Mouse (Mus musculus) liver, embryonic 11.5 days (tissue): Measurements from ENCODE around the gene Slc19a1. TPM values are rescaled to one million over a fixed set of nuclear protein-coding genes. Genes with fewer than 3 reads are reported as not detected.
A peak's percentile ranks its signal among the peaks of the same experiment; 100 is the strongest.

Source experiments
- ATAC-seq: fragments of 200-750 bp; cut with Nextera tagmentation; replicated peaks from 2 replicates; pipeline ENCODE4 v1.8.0; 2017; ENCODE audit warnings: moderate number of reproducible peaks, mild to moderate bottlenecking, moderate TSS enrichment, moderate library complexity; ENCODE audit not compliant: low FRiP score
- DNase-seq: peaks from one replicate; pipeline ENCODE4 v3.0.0-alpha.2; 2017; ENCODE audit warnings: low spot score
- H3K27ac ChIP-seq: fragments of 300-500 bp; sonication (generic); 2 replicates; pipeline ENCODE4 v1.5.1; 2014; ENCODE audit warnings: mild to moderate bottlenecking, low read depth, low read length, control low read depth
- H3K27me3 ChIP-seq: fragments of 300-500 bp; sonication (generic); replicated peaks from 2 replicates; pipeline ENCODE4 v1.6.1; 2014; ENCODE audit warnings: low read length, mixed read lengths; ENCODE audit not compliant: control insufficient read depth, insufficient read depth
- H3K36me3 ChIP-seq: fragments of 300-500 bp; sonication (generic); 2 replicates; pipeline ENCODE4 v1.6.1; 2014; ENCODE audit warnings: mild to moderate bottlenecking, low read length, moderate library complexity, mixed read lengths; ENCODE audit not compliant: control insufficient read depth, insufficient read depth
- H3K4me1 ChIP-seq: fragments of 300-500 bp; sonication (generic); replicated peaks from 2 replicates; pipeline ENCODE4 v1.6.1; 2014; ENCODE audit warnings: low read length, mixed read lengths; ENCODE audit not compliant: control insufficient read depth, insufficient read depth
- H3K4me2 ChIP-seq: fragments of 300-500 bp; sonication (generic); 2 replicates; pipeline ENCODE4 v1.6.1; 2014; ENCODE audit warnings: mild to moderate bottlenecking, control low read depth, moderate library complexity
- H3K4me3 ChIP-seq: fragments of 300-500 bp; sonication (generic); 2 replicates; pipeline ENCODE4 v1.5.1; 2014; ENCODE audit warnings: low read depth, low read length, control low read depth
- H3K9ac ChIP-seq: fragments of 300-500 bp; sonication (generic); 2 replicates; pipeline ENCODE4 v1.6.1; 2014; ENCODE audit warnings: low read depth, low read length, control low read depth
- H3K9me3 ChIP-seq: fragments of 300-500 bp; sonication (generic); 2 replicates; pipeline ENCODE4 v1.6.1; 2016; ENCODE audit warnings: low read length, inconsistent platforms, mixed read lengths; ENCODE audit not compliant: control insufficient read depth
- WGBS: fragments of 180-500 bp; shearing (Covaris S2); extraction: QIAGEN DNeasy Blood & Tissue Kit; methylation state at CpG from one replicate; pipeline ENCODE4 v1.1.7; 2014; 5-methylcytosine and 5-hydroxymethylcytosine counted together
- polyA plus RNA-seq: library from polyadenylated mRNA; unstranded; fragments of >200 nt; fragmentation: Nextera tagmentation; extraction: Ambion mirVana; gene quantifications from 2 replicates; pipeline ENCODE4 v1.2.1, GENCODE M21; 2014

Slc19a1 gene
- polyA plus RNA-seq, 1 experiment from 2014 or later = 57.1 TPM

DNA sequence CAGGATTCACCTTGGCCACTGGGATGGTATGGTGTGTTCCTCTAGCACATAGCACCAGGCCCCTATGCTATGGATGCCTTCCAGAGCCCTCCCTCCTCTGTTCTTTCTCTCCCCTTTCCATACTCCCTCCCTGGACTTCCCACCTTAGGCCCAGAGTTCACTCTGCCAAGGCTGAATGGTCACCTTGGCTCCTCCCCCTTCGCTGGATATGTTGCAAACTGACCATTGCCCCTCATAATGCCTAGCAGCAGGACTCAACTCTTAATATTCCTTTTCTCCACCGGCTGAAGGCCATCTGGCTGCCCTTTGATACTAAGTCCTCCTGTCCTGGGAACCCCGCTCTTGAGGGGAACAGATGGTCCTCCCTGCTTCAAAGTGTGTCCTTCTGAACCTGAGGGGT is 5.1 kb upstream of the Slc19a1 start:
- no peaks in the 10 kb centered on the region for H3K27me3 ChIP-seq
- H3K9me3 ChIP-seq = no peaks in the 10 kb centered on the region
- H3K4me3 ChIP-seq = no peak overlapping the region
- no peaks in the 10 kb centered on the region for H3K4me1 ChIP-seq
- no peak overlapping the region for H3K27ac ChIP-seq
- DNase-seq = no peak
- H3K9ac ChIP-seq = no peak overlapping the region
- no peak overlapping the region for H3K4me2 ChIP-seq
- WGBS = 68% methylated on average over 3 of the region's 3 CpGs
- no peak for ATAC-seq
- H3K36me3 ChIP-seq = no peaks in the 10 kb centered on the region

DNA sequence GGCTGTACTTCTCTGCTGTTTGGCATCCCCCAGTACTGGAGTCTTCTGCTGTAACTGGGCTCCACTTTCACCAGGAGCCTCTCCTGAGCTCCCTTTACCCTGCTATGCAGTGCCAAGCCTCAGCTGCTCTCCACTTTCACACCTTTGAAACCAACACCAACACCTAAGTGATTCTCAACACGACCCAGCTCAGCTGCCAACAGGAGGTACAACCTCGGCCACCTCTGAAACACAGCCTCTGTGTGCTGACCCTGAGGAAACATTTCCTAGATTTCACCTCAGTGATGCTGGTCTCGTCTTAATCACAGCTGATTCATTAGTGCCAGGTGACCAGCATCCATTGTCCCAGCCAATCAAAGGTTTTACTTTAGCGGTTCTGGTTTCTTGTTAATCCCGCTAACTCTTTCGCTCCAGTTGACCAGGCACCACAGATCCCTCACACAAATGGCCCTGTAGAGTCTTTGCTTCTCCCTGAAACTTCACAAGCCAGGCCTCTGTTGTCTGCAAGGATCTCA is 3.2 kb upstream of the Slc19a1 start:
- no peak overlapping the region for H3K4me2 ChIP-seq
- no peak overlapping the region for H3K9ac ChIP-seq
- no peak overlapping the region for H3K4me3 ChIP-seq
- no peak for ATAC-seq
- H3K36me3 ChIP-seq = no peaks in the 10 kb centered on the region
- no peaks in the 10 kb centered on the region for H3K4me1 ChIP-seq
- no peaks in the 10 kb centered on the region for H3K27me3 ChIP-seq
- no peaks in the 10 kb centered on the region for H3K9me3 ChIP-seq
- H3K27ac ChIP-seq = no peak overlapping the region
- no peak for DNase-seq
- WGBS = 70% methylated on average over 6 of the region's 6 CpGs

DNA sequence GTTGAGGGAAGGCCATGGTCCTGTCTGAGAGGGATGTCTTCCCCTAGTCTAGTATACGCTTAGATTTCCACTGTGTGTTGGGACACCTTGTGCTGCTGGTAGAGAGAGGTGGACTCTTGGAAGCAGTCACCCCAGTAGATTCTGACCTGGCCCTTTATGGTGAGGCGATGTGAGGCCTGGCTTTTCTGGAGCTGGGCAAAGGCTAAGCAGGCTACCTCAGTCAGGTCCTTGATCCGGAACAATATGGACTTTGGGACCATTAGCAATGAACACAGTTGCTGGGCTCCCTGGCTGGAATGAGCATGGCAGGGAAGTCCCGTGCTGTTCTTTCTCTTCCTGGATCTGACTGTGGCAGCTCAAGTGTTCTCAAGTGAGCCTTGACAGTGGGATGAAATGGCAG is 2.3 kb upstream of the Slc19a1 start:
- H3K4me2 ChIP-seq = no peak overlapping the region
- no peak overlapping the region for H3K27ac ChIP-seq
- DNase-seq (no peak), ATAC-seq (no peak)
- H3K9me3 ChIP-seq = no peaks in the 10 kb centered on the region
- peaks cover 3% of the 10 kb centered on the region for H3K4me1 ChIP-seq
- no peaks in the 10 kb centered on the region for H3K27me3 ChIP-seq
- no peaks in the 10 kb centered on the region for H3K36me3 ChIP-seq
- WGBS = 84% methylated on average over 4 of the region's 4 CpGs
- H3K9ac ChIP-seq = no peak overlapping the region
- no peak overlapping the region for H3K4me3 ChIP-seq

DNA sequence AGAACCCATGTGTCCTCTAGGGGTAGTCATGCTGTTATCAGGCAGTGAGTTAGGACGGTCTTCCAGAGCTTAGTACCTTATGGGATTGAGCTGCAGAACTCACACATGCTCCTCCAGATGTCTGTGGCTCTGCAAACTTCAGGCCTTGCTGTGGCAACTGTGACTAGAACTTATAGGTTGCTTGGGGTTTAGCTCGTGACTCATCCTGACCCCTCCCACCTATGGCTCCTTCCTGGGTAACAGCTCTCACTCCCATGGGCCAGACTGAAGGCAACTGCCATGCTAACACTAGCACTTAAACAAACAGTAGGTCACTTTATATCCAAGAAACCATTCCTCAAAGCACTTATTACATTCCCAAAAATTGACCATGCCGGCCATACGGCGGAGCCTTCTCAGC is 1.4 kb upstream of the Slc19a1 start:
- Histone ChIP-seq H3K36me3 (no peaks in the 10 kb centered on the region), H3K9me3 (no peaks in the 10 kb centered on the region), H3K9ac (no peak overlapping the region), H3K27me3 (no peaks in the 10 kb centered on the region), H3K4me3 (no peak overlapping the region), H3K4me1 (peaks cover 7% of the 10 kb centered on the region), H3K27ac (no peak overlapping the region), H3K4me2 (no peak overlapping the region)
- 86% methylated on average over 5 of the region's 5 CpGs for WGBS
- ATAC-seq = no peak
- no peak for DNase-seq

DNA sequence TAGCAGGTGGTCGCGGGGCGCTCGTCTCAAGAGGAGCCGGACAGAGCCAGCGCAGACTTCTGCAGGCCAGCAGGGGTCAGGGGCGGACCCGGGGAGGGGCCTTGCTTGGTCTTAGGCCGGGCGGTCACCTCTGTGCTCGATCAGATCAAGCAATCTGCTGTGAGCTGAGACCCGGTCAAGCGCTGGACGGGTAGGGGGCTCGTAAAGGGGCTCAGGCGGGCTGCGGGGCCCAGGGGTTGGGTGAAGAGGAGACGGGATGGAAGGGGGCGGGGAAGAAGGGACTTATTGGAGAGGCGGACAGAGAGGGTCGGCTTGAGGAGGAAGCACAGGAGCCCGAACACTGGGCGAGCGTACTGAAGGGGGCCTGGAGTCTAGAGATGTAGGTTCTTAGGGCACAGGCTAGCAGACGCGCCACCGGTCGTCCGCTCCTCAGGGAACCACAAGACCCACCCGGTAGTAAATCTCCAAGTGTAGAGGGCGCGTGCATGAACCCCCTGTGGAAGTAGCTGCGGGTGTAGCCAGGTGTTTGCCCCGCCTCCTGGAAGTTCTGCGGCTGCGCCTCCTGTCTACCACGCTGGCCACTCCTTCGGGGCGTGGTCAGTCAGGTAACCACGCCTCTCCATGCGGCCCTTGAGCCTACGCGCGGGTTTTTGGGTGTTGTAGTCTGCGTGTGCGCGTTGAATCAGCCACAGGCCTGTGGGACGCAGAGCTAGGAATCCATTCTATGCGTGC is 716 bp downstream of the Slc19a1 start:
- H3K27ac ChIP-seq = peak overlapping the region; percentile 15; the same call in 1 of the 2 replicates
- under 1% methylated on average over 49 of the region's 49 CpGs for WGBS

DNA sequence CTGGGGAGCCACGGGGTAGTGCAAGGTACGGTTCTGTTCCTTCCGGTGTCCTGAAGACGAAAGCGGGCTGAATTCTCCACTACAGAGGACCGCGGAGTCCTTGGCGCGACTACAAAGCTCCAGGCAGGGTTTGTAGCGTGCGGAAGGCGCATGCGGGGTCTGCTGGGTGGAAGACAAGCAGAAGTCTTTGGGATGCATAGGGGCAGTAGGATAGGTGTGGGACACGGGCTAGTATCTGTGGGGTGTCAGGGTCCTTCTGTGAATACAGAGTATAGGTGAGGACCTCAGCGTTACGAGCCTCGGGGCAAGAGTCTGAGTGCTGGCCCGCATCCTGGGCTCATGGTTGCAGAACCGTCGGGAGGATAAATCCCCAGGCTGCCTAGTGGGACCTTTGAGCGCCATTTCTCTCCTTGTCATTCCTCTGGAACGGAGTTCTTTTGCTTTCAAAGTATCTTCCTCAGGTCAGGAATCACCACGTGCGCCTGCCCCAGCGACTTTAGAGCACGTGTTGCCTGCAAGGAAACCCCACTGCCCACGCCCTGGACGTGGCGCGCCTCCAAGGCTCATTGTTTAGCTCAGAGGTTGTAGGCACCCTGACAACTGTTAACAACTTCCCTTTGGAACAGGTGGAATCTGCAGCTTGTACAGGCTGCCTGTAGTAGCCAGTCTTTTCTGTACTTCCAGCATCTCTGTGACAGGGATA is 1.4 kb downstream of the Slc19a1 start:
- WGBS = 1% methylated on average over 30 of the region's 30 CpGs

More for the DNA sequence above, 716 bp downstream of the Slc19a1 start:
- Histone ChIP-seq H3K27me3 (no peaks in the 10 kb centered on the region), H3K9me3 (no peaks in the 10 kb centered on the region), H3K4me1 (peaks cover 10% of the 10 kb centered on the region), H3K4me2 (peak overlapping the region; percentile 91), H3K9ac (peak overlapping the region; percentile 79), H3K4me3 (peak overlapping the region; percentile 77), H3K36me3 (peaks cover 6% of the 10 kb centered on the region; the same call in 1 of the 2 replicates)
- peak; percentile 94 for DNase-seq
- ATAC-seq = peak; percentile 90

GRCm38 (mm10) chr10:77035487-77035886 is 3.4 kb downstream of the Slc19a1 start:
- no peak for DNase-seq
- Histone ChIP-seq H3K36me3 (peaks cover 23% of the 10 kb centered on the region), H3K4me1 (peaks cover 10% of the 10 kb centered on the region), H3K4me2 (peak overlapping the region; percentile 91), H3K27me3 (no peaks in the 10 kb centered on the region), H3K9me3 (no peaks in the 10 kb centered on the region), H3K4me3 (no peak overlapping the region; the same call in 1 of the 2 replicates), H3K9ac (peak overlapping the region; percentile 79), H3K27ac (no peak overlapping the region)
- no peak for ATAC-seq
- WGBS = 83% methylated on average over 6 of the region's 6 CpGs

More for the DNA sequence above, 1.4 kb downstream of the Slc19a1 start:
- peaks cover 10% of the 10 kb centered on the region for H3K36me3 ChIP-seq
- DNase-seq (peak; percentile 57), ATAC-seq (peak; percentile 64)
- H3K4me2 ChIP-seq = peak overlapping the region; percentile 91
- peak overlapping the region; percentile 77 for H3K4me3 ChIP-seq
- H3K4me1 ChIP-seq = peaks cover 10% of the 10 kb centered on the region
- peak overlapping the region; percentile 79 for H3K9ac ChIP-seq
- no peaks in the 10 kb centered on the region for H3K27me3 ChIP-seq
- H3K9me3 ChIP-seq = no peaks in the 10 kb centered on the region
- peak overlapping the region; percentile 15; the same call in 1 of the 2 replicates for H3K27ac ChIP-seq

DNA sequence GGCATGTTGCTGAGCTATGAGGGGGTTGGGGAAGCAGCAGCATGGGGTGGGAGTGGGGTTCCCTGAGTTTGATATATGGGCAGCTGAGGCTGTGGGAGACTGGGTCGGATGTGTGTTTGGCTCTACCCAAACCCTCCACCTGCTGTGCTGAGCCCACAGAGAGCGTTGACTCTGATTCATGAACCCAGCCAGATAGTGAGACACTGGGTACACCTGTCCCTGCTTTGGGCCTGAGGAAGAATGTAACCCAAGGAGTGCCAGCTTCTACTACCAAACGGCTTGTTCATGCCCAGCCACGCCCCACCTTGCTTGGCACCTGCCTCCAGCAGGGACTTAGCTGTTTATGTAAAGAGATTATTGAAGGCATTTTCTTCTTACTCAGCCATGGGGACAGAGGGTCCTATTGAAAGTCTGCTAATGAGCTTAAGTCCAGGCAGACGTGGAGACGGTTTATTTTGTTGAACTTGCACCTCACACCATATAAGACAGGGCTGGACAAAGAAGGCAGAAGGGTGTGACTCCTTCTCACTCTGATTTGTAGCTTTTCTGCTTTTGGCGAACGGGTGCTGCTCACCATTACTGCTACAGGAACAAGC is 6.6 kb downstream of the Slc19a1 start:
- peaks cover 10% of the 10 kb centered on the region for H3K4me1 ChIP-seq
- 92% methylated on average over 8 of the region's 8 CpGs for WGBS
- no peak overlapping the region for H3K9ac ChIP-seq
- no peaks in the 10 kb centered on the region for H3K9me3 ChIP-seq
- H3K4me2 ChIP-seq = no peak overlapping the region
- H3K27ac ChIP-seq = no peak overlapping the region
- no peaks in the 10 kb centered on the region for H3K27me3 ChIP-seq
- ATAC-seq (no peak), DNase-seq (no peak)
- H3K4me3 ChIP-seq = no peak overlapping the region
- peaks cover 39% of the 10 kb centered on the region for H3K36me3 ChIP-seq
